ENCODE assay signal across 10 mouse cellular contexts in genomic region chr15:6934564-6934980, GRCm38 (mm10). TPM values are rescaled to one million over a fixed set of nuclear protein-coding genes. Genes with fewer than 3 reads are reported as not detected.
DNase-seq lines count a peak whose midpoint lies in the region; ATAC-seq and TF ChIP-seq lines count a peak whose summit lies in the region.
"Had no signal": no experiment of that assay in that cellular context is flagged by ENCODE, and none has a peak within 500 bp of the region (broad histone marks: within the 10 kb centered on the region; RNA-seq: fewer than 3 reads in every experiment).

No protein-coding gene starts in this region.

- 52% methylated on average over 4 of the region's 4 CpGs for WGBS in heart, embryonic 15.5 days
- 15% methylated on average over 4 of the region's 4 CpGs for WGBS in kidney, postnatal 0 days

- H3K27ac ChIP-seq in heart, embryonic 15.5 days: peak overlapping the region; percentile 34; the same call in 1 of the 2 replicates
- H3K27ac ChIP-seq in kidney, postnatal 0 days: peak overlapping the region; percentile 32; the same call in 1 of the 2 replicates

- no peaks in the 10 kb centered on the region for H3K27me3 ChIP-seq in heart, embryonic 15.5 days
- no peaks in the 10 kb centered on the region for H3K27me3 ChIP-seq in kidney, postnatal 0 days (ENCODE audit: insufficient read depth, low read length)

- peaks cover 6% of the 10 kb centered on the region for H3K4me1 ChIP-seq in heart, embryonic 15.5 days (replicated peaks)
- no peaks in the 10 kb centered on the region for H3K4me1 ChIP-seq in kidney, postnatal 0 days (replicated peaks; ENCODE audit: insufficient read depth, low read length)

- no peak overlapping the region for H3K4me2 ChIP-seq in heart, embryonic 15.5 days
- peak overlapping the region; percentile 36 for H3K4me2 ChIP-seq in kidney, postnatal 0 days (ENCODE audit: low read length)

- no peak overlapping the region for H3K4me3 ChIP-seq in heart, embryonic 15.5 days
- no peak overlapping the region for H3K4me3 ChIP-seq in kidney, postnatal 0 days (replicated peaks; ENCODE audit: low read depth, low read length)

- no peaks in the 10 kb centered on the region for H3K9me3 ChIP-seq in heart, embryonic 15.5 days (replicated peaks)
- no peaks in the 10 kb centered on the region for H3K9me3 ChIP-seq in kidney, postnatal 0 days (replicated peaks; ENCODE audit: low read length)

- ATAC-seq in heart, embryonic 15.5 days (replicated peaks; ENCODE audit: insufficient number of reproducible peaks, insufficient read depth, low FRiP score, low read depth): peak; percentile 79
- ATAC-seq in kidney, postnatal 0 days (replicated peaks; ENCODE audit: low FRiP score, low read depth): peak; percentile 66
- no peak for ATAC-seq in cerebellum, adult (ENCODE audit: insufficient number of reproducible peaks, low FRiP score, low TSS enrichment)
- ATAC-seq: liver, postnatal 0 days had no signal

- TF ChIP-seq CTCF in kidney, postnatal 0 days (IDR thresholded peaks at IDR 0.05; ENCODE audit: low read depth): peak; percentile 49; the same call in 1 of the 2 replicates

- no peaks in the 10 kb centered on the region for H3K36me3 ChIP-seq in heart, embryonic 15.5 days
- no peaks in the 10 kb centered on the region for H3K36me3 ChIP-seq in kidney, postnatal 0 days (ENCODE audit: insufficient read depth, low read length)

- DNase-seq in gastrocnemius, adult 18-20 months (ENCODE audit: low spot score): peak; percentile 31
- no peak for DNase-seq in gastrocnemius, postnatal 10 days
- peak; percentile 94 for DNase-seq in kidney, postnatal 0 days (ENCODE audit: low spot score)
- peak; percentile 79 for DNase-seq in lung, postnatal 10 days
- DNase-seq in cerebellum, postnatal 36 days: no peak
- DNase-seq in embryo, embryonic 11 days: no peak
- DNase-seq: gastrocnemius, postnatal 14 days; liver, postnatal 0 days had no signal

- H3K9ac ChIP-seq in heart, embryonic 15.5 days: no peak overlapping the region
- H3K9ac ChIP-seq in kidney, postnatal 0 days (ENCODE audit: low read depth, low read length): no peak overlapping the region
- H3K9ac ChIP-seq: liver, postnatal 0 days had no signal

RNA-seq across cellular contexts. Expression of gene Osmr, which starts 59.8 kb away (rescaled TPM):
- 1 to 10 TPM; 3.7 to 6.0 TPM for total RNA-seq in gastrocnemius, adult 18-20 months (2021)
- total RNA-seq in gastrocnemius, postnatal 10 days (2021): 1 to 10 TPM; 5.5 to 7.5 TPM
- polyA plus RNA-seq in heart, embryonic 15.5 days (2015; fragmentation: Nextera tagmentation; extraction: Ambion mirVana): 3.2 and 4.8 TPM in 2 replicates
- 2.9 and 3.1 TPM in 2 replicates for polyA plus RNA-seq in kidney, postnatal 0 days (2015; fragmentation: Nextera tagmentation; extraction: Ambion mirVana)

Comparison
In these comparisons a context has a peak if more than half of its experiments do, and no peak if none do; other contexts are left out.
1. DNase-seq: peak in gastrocnemius, adult 18-20 months (single experiment), kidney, postnatal 0 days (single experiment) and lung, postnatal 10 days (single experiment); none in gastrocnemius, postnatal 10 days (single experiment), cerebellum, postnatal 36 days (0 of 2) and embryo, embryonic 11 days (single experiment).